Mouse (Mus musculus) frontal cortex, adult 2 months (tissue): ENCODE measurements at regions not wholly inside any gene's neighbourhood (a gene's known extent, or its start where the extent isn't known, plus 50 kb on each side); places are given as distances from the start of the nearest gene placed in this dataset.
"Not testable (repeated sequence)": the region's sequence is repeated elsewhere in the genome, so short reads cannot be mapped to it uniquely, and the experiment has no call there.

ENCODE experiments used
- DNase-seq, 2 experiments: peaks; one replicate each; pipeline ENCODE4 v3.0.0; 2022; ENCODE audit warnings: low spot score in 1 of 2; ENCODE audit errors: extremely low spot score in 1 of 2

GRCm38 (mm10) chr15:3707089-3708078 lies 124.1 kb upstream of the Ghr start:
- no peak for DNase-seq

GRCm38 (mm10) chr15:3699234-3699814 lies 116.0 kb upstream of the Ghr start:
- no peak for DNase-seq

- no peak for DNase-seq
Measured at GRCm38 (mm10) chr15:3685254-3685653, 102.0 kb upstream of the Ghr start.

GRCm38 (mm10) chr15:3677026-3677425 lies 93.7 kb upstream of the Ghr start:
- not testable (repeated sequence) for DNase-seq

GRCm38 (mm10) chr15:3672586-3672985 lies 89.3 kb upstream of the Ghr start:
- DNase-seq = no peak

- DNase-seq = no peak
Measured at GRCm38 (mm10) chr15:3671169-3671568, 87.9 kb upstream of the Ghr start.

GRCm38 (mm10) chr15:3669411-3669810 lies 86.1 kb upstream of the Ghr start:
- DNase-seq = no peak

GRCm38 (mm10) chr15:3668863-3669262 lies 85.6 kb upstream of the Ghr start:
- no peak for DNase-seq

GRCm38 (mm10) chr15:3648741-3649140 lies 65.4 kb upstream of the Ghr start:
- no peak for DNase-seq

- no peak for DNase-seq
Measured at GRCm38 (mm10) chr15:3640091-3640490, 56.8 kb upstream of the Ghr start.
